Mouse (Mus musculus) layer of hippocampus, postnatal 25 days (tissue): ENCODE results near the gene Atm. TPM values are rescaled to one million over a fixed set of nuclear protein-coding genes. Genes with fewer than 3 reads are reported as not detected.

ENCODE experiments used
- DNase-seq, 2 experiments: peaks; one replicate each; pipeline ENCODE4 v3.0.0; 2022; ENCODE audit warnings: mixed read lengths in 2 of 2, low spot score in 1 of 2; ENCODE audit errors: extremely low spot score in 1 of 2
- total RNA-seq, 2 experiments: library from RNA; stranded (reverse); gene quantifications; 2 replicates each; pipeline ENCODE4 v1.2.3; 2021

The Atm gene
- total RNA-seq: 10 to 100 TPM; 18.3 to 21.0 TPM

DNA sequence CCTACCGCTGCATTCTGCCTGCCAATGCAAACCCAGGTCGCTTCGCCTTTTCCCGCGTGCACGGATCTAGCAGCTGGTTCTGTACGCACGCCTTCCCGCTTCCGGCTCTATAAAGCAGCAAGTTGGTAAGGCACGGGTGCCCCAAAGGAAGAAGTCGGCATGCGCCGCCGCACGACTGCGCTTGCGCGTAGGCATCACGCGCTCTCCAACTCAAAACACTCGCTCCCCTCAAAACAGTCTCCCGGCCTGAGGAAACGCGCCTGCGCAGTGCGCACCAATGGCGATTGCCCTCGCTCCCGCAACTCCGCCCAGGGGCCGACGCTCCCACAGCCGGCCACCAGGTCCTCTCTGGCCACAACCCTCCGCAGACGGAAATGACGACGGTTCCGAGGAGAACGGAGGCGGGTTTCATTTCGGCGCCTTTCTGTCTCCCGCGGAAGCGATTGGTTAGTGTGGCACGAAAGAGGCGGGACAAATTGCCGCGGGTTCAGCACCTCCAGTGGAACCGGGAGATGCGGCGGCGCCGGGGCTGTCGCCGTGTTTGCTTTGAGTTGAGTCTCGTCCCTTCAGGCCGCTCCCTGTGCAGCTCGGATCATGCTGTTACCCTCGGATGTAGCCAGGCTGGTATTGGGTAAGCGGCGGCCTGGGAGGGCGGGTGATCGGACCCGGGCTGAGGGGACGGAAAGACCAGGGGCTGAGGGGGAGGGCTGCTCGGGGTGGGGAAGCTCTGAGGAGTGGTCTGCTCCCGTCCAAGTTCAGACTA lies at the start of gene Atm, which contains the start of gene Npat:
Atm (minus strand) TSS at position 183 of the 763 bp plus-strand sequence.
Npat (plus strand) TSS at position 490 of the 763 bp plus-strand sequence.
- DNase-seq: peak; percentile 97 to 98

DNA sequence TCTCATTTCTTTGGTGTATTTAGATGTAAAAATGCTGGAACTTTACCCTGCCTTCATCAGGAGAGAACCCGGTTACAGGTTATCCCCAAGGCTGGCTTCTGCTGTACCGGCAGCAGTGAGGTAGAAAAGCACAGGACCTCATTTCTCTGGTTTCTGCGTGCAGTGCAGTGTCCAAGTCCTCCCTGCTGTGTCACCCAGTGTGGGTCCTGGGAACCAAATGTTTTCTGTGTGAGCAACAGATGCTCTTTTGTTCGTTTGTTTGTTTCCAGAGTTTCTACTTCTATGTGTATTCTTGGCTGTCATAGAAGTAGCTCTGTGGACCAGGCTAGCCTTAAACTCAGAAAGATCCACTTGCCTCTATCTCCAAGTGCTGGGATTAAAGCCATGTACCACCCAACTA lies 45.3 kb upstream of the Atm start:
- no peak for DNase-seq

DNA sequence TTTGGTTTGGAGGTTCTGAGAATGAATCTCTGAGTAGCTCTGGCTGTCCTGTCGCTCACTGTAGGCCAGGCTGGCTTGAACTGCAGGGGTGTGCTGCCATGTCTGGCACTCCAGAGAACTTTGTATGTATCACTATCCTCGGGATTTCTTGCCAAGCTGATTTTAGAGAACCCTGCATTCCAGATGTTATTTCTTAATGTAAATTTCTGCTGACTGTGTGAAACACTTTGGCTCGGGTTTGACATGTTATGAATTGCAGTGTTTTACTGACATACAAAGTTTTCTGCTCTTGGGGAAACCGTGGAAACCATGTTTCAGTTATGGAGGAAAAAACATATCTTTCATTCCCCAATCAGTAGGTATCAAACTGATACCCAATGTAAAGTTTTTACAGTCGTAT lies 39.2 kb upstream of the Atm start:
- no peak for DNase-seq

DNA sequence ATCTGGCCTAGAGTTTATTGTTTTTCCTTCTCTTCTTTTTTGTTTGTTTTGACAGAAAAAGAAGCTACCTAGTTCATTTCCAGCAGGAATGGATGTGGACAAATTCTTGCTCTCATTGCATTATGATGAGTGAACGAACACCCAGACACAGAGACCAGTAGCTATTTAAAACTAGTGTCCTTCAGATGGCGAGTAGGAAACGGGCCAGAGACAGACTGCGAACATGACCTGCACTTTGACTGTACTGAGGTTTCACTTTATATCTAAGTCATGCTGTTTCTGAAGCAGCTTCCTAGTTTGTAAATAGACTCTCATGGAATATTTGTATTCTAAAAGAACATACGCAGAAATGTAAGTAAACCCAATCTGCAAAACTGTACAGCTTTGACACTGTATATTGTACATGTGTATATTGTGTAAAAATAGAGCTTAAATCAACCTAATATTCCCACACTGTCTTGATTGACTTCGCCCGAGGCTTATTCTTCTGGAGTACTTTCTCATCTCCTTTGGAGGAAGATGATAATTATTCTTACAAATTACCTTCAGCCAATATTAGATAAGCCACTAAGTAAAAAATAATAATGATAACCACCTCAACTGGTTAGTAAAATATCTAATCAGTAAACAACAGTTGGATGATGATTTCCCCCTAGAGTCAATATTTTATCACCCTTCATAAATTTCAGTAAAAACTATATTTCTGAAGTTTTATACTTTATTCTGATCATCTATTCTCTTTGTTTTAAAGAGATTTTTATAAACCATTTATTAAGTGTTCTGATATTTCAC lies 36.2 kb upstream of the Atm start:
- no peak for DNase-seq

DNA sequence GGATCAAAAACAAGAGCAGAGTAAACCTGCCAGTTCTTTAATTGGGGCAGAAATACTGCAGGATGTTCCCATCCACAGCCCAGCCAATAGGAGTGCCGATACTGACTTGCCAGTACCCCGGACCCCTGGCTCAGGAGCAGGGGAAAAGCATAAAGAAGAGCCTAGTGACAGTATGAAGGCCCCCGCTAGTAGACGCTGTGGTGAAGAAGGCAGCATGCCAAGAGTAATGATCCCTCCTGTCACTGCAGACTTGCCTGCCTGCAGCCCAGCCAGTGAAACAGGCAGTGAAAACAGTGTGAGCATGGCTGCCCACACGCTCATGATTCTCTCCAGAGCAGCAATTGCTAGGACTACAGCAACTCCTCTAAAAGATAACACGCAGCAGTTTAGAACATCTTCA lies 34.1 kb upstream of the Atm start:
- DNase-seq: peak in 1 of 2 experiments; percentile 25

DNA sequence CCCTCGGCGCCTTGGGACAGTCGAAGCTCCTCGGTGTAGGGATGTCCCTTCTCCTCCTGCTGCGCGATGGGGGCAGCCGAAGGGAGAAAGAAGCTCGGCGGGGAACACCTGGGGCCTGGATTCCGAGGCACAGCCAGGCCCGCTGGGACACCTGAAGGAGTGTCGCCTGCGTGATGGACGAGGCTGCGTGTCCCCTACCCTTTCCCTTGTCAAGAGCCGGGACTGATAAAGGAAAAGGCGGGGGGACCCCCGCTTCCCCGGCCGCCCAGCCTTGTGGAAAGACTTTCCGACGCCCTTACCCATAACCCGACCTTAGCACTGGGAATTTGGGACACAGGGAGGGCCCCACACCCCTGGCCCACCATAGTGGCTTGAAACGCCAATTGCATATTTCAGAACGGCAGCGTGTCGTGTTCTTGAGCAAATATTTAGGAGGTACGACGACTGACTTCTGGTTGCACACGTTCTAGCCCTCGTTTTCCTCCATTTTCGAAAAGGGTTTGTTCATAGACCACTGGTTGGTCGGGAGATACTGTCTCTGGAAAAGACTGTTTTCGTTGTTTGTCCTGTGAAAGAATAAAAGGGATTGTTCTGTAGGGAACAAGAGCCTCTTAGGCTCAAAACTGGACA lies 911 bp upstream of the Atm start:
- peak in 1 of 2 experiments; percentile 11 for DNase-seq

DNA sequence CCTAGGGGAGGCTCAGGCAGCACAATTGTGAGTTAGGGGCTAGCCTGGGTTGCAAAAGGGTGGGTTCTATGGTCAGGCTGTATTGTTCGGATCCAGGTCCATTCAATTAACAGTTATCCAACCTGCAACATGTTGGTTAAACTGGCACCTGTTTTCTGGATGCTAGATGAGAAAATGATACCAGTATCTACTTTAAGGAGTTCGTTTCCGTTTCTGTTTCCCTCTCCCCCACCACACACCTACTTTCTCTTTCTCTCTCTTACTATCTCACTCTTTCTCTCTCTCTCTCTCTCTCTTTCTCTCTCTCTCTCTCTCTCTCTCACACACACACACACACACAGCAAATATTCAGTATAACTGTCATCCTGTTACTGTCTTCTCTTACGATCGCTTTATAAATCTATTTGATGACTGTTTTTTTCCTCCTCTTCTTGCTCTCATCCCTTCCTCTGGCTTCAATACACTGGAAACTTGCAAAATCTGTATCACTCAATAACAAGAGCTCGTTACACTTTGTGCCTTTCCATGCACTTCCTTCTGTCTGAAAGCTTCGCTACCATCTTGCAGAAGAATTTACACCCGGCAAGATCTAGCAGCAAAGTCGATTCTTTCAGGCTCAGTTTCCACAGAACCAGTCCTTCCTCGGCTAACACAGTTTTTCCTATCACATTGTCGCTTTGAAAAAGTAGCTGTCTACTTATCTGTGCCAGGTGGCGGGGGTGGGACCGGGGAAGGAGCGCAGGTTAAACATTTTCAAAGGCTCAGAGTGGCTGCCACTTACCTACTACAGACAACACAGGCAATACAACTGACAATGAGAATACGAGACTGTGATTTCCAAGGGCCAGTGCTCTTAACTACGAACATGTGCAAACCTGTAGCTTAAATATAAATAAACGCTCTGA lies 872 bp downstream of the Atm start:
- DNase-seq: no peak

DNA sequence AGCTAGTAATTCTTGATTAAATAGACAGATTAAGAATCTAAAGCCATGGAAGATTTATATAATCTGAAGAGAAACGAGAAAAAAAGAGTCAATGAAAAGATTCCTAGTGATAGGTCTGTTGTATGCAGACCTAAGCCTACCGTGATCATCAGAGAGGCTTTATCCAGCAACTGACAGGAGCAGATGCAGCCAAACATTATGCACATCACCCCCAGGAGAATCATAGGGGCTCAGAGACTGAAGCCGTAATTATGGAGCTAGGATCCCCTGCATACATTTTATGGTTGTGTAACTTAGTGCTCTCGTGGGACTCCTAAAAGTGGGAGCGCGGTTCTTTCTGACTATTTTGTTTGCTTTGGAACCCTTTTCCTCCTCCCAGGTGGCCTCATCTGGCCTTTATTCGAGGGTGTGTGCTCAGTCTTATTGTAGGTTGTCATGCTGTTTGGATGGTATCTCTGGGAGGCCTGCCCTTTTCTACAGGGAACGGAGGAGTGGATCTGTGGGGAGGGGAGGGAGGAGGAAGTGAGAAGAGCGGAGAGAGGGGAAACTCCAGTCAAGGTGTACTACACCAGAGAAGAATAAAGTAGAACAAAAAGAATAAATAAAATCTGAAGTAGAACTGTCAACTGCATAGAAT lies 19.0 kb downstream of the Atm start:
- DNase-seq: no peak

DNA sequence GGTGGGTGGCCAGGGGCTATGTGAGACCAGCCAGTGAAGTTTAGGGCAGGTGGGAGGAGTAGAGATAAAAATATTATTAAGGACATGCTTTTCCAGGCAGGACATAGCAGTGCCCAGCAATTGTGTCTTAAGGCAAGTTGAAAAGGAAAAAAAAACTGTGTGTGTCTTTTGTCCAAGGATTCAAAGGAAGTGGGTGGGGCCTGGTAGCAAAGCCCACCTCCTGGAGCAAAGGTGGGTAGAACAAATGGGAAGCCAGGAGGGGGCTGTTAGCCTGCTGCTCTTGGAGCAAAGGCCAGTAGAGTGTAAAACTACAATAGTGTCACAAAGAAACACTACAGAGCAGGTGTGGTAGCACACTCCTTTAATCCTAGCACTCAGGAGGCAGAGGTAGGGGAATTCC lies 22.4 kb downstream of the Atm start:
- DNase-seq: no peak

DNA sequence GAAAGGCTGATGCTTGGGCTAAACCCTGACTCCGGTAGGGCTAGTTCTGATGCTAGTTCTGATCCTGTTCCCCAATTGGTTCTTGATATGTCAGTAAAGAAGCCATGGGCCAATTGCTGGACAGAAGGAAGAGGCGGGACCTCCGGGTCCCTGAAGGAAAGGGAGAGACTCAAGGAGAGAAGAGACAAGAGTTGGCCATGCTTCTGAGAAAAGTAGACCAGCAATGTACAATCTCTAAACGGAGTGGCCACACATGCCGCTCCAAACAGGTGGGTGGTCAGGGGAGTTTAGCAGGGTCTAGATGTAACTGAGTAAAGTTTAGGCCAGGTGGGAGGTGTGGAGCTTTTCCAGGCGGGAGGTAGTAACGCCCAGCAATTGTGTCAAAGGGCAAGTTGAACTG lies 28.5 kb downstream of the Atm start:
- no peak for DNase-seq

DNA sequence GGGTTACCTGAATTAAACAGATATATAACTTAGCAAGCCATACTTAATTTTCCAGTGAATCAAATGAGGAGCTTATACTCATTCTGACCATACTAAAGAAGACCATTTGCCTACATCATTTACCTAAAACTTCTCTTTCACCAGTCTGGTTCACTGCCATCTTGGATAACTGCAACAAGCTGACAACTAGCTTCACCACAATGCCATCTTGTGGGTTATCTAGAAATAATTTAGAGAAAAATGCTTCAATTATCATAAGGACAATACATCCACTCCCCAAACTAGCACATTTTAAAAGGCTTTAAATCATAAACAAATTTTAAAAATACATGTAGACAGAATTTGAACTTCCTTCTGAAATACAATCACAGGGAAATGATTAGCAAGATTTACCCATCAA lies 50.7 kb downstream of the Atm start:
- no peak for DNase-seq

DNA sequence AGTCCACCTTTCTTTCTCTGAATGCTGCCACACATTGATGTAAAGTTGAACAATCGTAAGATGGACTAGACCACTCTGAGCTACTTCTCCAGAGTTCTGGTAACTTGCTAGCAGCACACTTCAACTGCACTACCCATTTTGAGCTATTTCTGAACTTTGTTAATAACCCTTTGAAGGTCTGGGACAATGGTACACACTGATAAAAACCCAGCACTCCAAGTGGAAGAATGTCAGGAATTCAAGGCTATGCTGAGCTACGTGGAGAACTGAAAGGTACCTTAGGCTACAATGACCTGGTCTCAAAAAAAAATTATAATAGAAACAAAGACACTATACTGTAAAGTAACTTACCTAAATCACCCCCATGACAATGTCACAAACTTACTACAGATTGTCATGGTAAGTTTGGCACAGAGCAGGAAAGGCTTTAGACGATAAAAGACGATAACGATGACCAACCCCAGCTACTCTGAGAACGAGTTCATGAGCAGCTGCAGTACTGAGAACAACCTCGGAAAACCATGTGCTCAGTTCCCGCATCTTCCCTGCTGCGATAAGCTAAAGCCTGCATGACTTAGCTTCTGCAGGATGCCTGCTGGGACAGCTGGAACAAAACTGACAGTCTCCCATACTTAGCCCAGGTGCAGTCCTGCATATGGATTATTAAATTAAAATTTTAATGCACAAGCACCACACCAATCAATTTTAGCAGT lies 63.6 kb downstream of the Atm start:
- DNase-seq: no peak

DNA sequence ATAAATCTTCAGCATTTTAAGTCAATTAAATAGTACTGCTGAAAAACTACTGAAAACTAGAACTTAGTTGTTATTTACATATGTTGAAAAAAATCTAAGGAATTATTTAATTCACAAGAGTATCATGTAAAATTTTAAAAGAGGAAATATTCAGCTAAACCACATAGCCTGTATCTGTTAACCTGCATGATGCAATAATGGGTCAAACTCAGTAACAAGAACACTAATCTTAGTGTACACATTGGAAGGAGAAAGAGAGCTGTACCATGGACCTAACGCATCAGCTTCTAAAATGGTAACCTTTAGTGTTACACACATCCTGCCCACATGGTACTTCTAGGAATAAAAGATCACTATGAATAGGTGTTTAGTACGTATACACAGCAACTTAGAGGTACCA lies 84.5 kb downstream of the Atm start:
- no peak for DNase-seq

DNA sequence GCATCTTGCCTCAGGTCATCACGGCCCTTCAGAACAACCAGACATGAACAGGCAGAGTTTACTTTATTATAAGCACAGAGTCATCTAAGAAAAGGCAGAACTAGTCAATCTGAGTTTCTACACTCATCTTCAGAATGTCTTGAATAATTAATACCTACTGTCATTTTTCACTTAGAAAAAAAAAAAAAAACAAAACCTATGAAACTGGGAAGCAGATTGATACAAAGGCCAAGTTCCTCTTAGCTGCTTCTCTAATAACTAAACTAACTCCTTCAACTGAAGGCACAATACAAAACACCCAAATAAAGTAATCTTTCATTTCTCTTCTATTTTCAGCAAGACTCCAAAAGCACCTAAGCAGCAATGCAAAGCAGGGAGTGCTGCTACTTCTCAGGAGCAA lies 85.9 kb downstream of the Atm start:
- DNase-seq: no peak

DNA sequence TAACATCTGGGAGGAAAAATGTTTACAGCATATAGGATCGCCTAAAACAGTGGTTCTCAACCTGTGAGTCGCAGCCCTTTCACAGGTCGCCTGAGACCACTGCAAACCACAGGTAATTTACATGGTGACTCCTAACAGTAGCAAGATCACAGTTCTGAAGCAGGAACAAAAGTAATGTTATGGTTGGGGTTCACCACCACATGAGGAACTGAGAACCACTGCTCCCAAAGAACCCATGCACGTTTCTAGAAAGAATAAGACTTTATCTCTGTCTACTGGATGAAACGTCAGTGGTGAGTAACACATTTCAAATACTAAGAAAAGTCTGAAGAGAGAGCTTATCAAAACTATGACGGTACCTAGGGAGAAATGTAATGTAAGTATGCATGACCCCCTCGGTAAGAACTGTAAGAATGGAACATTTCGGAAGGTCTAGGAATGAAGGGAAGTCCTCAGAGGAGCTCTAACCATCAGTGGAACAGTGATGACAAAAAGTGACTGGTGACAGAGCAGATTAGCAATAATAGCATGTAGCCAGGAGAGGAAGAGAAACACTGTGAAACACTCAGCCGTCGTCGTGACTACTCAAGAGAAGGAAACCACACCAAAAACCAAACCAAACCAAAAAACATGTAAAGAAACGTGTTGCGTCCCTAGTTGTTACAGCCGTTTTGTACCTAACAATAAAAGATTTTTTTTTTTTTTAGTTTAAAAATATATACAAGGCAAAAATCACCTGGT lies 100.5 kb downstream of the Atm start:
- no peak for DNase-seq

DNA sequence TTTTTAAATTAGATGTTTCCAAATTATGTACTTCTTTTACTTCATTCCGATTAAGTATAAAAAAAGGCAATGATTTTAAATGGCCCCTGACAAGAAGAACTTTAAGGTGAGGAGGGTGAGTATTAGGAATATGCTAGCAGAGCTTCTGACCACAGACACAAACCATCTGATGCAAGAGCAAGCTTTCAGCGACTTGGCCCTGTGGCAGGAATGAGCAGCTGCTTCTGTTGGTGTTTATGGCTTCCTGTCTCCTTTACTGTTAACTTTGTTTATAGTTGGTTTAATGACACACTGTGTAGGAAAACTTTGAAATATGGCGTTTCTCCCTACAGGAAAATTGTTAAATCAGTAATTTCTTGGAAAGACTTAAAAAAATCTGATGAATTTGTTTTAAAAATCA lies 108.9 kb downstream of the Atm start:
- no peak for DNase-seq

DNA sequence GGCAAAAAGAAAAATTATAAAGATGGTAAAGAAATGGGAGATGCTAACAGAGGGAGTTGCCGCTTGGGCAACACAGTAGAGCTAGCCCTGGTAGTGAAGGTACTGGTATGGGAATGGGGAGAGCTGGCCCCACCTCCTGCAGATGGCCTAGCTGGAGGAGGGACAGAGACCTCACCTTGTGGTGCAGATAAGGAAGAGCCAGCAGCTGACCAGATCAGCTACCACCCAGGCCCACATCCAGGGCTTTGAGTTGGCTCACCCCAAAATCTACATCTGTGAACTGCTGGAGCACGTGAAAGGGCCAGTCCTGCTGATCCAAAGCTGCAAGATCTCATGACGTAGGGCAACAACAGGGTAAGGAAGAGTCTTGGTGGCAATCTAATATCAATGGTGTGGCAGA lies 109.8 kb downstream of the Atm start:
- DNase-seq: no peak

DNA sequence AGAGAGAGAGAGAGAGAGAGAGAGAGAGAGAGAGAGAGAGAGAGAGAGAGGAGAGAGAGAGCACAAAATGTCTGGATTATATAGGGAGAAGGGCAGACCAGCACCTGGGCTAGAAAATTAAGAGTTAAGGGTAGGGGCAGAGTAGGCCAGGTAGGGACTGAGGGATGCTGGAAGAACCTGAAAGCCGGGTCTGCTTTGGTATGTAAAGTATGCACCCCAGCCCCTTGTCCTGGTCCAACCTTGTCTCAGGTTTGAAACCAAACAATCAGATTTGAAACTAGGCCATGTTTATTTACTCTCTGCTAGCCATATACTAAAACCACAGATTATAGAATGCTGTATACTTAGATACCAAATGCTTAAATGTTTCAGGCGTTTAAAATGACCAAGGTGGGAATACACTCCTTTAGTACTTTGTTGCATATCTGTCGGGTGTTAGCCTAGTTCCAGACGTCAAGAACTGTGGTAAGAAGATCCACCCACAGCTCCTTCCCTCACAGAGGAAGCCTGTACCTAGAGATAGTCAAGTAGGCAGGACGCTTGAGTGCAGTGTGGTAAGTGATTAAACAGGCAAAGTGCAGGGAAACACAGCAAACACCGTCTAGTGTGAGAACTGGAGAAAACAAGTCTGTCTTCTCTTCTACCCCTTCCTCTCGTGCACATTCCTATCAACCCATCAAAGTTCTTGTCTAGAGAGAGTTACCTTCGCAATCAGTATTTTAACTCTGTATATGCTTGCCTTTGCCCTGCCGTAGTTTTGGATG lies 114.2 kb downstream of the Atm start:
- no peak for DNase-seq
